Mouse (Mus musculus) naive thymus-derived CD4-positive, alpha-beta T cell, adult 2 months (primary cell): ENCODE measurements around the gene Pkd1l1.
A peak's percentile ranks its signal among the peaks of the same experiment; 100 is the strongest.

Experiments
- DNase-seq: peaks from one replicate; pipeline ENCODE4 v3.0.0-alpha.2; 2011; ENCODE audit warnings: low read depth

Pkd1l1 gene

DNA sequence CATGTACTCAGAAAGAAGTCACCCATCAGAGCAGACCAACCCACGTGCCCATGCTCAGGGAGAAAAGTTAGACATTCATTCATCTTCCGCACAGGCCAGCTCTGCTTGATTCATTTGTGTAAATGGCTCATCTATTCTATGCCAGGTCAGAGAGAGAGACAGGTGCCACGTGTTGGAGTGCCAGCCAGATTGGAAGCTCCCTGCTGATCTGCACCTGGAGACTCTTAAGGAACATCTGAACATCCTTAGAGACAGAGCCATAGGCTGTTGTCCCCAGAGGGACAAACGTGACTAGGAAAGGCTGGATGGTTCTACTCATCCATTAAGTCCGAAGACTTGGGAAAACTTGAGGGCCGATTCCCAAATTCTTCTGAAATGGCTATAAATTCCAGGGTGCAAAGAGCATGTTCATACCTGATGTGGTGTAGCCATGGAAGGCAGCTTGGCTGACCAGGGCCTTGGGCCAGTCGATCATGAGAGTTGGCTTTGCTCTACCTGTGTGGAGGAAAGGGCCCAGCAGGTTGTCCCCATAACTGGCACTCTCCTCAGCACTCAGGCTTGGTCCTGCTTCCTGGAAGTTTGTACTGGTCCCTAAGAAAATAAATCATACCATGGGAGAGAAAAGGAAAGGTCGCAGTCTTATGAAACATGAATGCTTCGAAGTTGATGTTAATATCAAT lies 36.5 kb downstream of the Pkd1l1 start:
- DNase-seq, result no peak

DNA sequence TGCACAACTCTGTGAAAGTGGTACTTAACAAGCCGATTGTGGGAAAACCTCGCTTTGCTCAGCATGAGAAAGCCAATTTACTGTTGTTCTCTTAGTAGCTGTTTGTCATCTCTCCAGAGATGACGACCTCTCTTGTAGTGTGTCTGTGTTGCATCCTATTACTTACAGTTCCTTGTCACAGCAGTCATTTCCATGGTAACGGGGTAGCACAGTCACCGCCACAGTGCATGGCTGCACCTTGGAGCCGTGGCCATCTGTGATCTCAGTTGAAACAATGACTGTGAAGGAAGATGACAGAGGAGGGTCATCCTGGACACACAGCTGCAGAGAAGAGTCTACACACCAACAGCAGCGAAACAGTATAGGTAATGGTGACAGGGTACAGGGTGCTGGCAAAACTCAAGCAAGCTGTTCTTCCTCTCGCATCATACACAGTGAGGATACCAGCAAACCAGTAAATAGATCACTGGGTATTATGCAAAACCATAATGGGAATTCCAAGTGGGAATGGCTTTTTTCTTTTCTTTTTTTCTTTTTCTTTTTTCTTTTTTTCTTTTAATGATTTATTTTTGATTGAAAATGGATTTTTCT lies 56.9 kb downstream of the Pkd1l1 start:
- no peak for DNase-seq

DNA sequence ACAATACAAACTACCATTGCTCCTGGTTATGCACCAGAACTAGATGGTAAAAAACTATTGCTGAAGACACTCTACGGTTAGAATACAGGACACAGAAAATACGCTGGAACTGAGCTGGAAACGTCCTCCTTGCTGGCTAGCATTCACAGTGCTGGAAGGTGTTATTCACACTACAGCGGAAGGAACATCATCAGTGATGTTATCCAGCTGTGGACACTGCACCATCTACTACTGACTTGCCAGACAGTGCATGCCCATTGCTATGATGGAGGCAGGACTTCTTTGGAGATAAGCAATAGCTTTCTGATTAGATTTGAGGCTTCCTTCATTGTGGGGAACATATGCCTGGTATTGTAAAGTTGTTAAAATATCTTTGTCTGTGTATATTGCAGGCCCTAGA lies 90.3 kb downstream of the Pkd1l1 start:
- DNase-seq, result no peak

DNA sequence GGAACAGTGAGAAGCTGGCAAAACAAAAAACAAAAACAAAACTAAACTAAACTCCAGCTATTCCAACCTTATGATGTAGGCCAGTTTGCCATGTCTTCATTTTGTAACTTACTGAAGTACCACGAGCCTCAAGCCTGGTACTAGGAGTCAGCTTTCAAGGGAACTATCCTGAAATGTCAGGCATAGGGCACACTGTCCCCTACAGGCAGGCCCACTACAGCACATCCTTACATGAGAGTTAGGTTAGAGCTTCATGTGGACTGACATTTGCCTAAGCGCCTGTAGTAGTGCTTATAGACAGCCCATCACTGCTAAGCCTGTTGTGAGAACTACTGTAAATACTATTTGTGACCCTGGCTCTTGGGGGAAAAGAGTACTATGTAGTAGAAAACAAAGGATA lies 91.5 kb downstream of the Pkd1l1 start:
- DNase-seq, result no peak

DNA sequence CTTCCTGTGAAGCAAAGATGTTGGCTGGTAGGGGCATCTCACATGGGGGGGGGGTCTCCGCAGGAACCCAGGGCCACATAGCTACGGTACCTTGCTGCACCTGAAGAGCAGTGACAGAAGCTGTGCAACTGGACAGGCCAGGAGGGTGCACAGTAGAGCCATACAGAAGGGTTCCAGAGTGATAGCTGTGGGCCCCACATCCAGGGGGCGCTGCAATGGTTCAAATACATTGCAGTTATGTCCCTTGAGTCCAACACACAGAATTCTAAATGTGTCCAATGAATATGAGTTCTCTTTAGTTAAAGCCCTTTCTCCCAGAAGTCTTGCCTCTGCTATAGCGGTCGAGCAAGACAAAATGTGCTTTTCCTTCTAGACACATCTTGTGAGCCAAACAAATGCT lies 103.0 kb downstream of the Pkd1l1 start:
- DNase-seq, result no peak

DNA sequence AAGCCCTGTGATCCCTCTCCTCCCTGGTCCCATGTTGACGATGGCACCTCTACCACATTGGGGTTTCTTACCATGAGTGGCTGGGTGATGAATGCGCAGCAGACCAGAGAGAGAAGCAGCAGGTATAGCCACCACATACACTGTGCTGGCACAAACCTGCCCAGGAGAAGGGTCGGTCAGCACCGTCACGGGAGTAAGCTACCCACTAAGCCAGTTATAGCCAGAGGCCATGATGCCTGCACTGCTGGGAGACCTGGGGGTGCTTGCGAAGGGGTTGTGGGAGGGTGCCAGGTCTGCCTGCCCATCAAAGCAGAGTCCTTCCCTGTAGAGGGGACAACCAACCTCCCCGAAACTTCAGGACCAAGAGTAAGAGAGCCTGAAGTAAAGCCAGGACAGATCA lies 107.0 kb downstream of the Pkd1l1 start:
- no peak for DNase-seq

DNA sequence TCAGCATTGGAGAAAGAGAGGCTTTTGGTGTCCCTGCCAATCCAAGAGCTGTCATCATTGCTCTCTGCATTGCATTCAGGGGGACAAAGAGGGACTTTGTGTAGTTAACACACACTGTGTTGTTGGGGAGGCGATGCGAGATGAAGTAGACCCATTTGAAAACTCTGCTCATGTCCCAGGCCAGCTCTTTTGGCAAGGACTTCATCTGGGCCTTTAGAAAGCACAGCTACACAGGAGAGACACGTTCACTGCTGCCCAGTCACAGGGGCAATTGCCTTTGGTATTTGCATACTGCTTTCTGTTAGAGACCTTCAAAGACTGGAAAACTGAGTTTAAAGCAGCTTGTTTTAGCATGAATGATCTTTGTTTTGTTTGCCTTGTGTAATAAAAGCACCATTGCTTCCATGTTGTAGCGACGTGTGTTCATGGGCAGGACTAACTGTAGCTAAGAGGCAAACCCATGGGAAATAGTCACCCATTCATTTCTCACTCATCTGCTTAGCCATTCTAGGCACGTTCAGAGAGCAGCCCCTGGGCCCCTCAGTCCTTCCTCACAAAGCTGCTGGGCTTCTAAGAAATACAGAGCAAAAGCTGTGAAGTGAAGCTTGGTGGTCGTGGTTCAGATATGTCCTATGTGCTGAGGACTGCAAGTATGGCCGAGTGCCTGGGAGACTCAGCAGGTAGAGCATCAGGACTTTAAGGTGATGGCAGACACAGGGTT lies 109.0 kb downstream of the Pkd1l1 start:
- no peak for DNase-seq

DNA sequence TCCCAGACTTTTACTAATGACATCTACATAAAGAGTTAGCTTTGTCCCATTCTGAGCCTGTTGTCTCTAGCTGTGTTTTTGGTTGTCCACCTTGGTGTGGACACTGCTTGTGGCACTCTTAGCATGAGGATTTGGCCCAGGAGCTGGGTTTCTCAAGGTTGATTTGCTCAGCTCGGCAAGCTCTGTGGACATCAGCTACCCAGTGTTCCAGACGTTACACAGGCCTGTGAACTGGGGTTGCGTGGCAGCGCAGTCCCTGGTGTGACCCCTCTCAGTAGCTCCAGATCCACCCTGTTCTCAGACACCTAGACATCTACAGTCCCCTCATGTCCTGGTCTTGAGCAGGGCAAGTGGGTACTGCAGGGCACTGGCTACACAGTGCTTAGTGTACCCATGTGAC lies 110.6 kb downstream of the Pkd1l1 start:
- no peak for DNase-seq

DNA sequence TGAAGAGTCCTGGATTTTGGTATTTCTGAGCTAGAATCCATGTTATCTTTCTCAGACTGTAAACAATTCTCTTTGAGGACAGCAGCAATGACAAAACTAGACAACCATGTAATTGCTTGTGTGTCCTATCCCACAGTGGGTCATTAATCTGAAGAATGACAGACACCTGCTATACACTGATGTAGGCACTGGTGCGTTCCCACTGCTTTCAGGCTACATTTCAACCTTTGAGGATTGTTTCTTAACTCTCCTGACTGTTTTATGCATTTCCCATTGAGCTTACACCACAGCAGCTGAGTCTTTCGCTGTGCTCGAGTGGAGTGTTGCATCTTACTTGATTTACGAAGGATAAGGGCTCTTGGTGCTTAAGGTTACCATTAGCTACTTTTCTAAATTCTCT lies 111.1 kb downstream of the Pkd1l1 start:
- DNase-seq, result no peak

DNA sequence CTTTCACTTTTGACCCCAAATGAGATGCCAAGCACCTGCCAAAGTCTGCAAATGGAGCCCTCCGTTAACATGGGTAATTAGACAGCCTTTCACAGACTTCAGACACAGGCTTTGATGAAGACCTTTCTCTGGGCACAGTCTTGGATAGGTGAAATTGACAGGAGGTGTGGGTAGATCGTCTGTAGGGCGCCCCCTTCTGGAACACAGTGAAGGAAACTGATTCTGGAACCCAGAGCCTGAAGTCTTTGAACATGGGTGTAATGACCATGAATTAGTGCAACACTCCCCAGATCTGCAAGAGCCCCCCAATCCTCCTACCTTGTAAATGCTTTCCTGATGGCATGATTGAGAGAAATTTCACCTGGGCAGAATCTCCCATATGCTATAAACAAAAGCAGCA lies 112.2 kb downstream of the Pkd1l1 start:
- DNase-seq, result no peak

DNA sequence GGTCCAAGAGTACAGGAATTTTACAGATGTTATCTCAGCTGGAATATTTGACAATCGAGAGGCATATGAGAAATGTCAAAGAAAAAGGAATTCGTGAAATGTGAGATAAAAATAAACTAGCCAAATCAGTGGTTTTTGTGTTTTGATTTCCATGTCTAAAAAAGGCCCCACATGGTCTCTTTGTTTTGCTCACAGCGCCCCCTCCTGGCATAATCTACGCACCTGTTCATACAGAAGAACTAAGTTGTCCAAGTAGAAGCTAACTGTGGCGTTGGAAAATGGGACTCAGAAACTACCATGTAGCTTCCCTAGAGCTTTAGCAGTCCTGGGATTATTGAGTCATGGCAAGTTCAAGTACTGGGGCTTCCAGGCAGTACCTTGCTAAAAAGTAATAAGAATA lies 113.2 kb downstream of the Pkd1l1 start:
- peak; percentile 15 for DNase-seq

DNA sequence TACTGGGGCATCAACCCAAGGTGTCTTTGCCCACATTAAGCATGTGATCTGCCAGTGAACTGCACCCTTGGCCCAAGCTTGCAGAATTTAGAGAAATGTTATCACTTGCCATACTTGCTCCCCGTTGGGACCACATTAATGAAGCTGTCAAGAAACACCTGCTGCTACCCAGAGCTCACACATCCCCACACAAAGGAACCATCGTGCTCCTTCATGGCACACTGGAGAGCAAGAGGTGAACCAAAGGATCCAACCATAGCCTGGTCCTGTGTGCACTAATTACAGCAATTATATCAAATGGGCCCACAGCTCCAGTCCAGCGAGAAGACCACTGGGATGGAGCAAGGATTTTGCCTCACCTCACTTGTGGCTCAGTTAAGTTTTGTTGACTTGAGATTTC lies 114.0 kb downstream of the Pkd1l1 start:
- no peak for DNase-seq

DNA sequence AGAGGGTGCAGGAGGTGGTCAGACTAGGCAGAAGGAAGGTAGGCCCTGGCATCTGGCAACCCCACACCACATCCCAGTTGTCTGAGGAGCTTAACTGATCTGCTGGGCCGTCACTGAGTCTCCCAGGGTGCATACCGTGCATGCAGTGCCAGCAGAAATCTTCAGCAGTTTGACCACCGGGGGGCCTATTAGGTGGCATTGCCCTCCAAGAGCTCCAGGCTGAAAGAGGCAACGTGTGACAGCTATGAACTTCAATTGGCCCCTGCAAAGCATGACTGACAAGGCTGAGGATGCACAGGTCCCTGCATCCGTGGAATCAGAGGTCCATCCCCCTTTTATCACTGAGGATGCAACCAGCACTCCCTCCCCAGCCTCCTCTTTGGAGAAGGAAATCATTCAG lies 116.9 kb downstream of the Pkd1l1 start:
- DNase-seq, result no peak

DNA sequence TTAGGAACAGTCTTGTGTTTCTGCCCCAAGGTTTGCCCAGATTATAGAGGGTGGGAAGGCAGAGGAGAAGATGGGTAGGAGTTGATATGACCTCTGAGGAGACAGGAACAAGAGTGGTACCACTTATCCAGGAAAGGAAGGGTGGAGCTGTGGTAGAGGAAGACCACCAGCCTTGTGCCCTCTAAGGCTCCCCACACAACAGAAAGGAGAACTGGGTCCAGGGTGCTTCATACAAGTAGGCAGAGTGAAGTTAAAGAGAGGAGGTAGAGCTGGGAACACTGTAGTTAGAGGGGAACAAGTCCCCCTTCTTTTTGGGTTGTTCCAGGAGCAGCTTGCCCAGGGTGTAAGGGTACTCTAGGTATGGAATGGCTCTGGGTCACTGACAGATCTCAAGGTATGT lies 125.0 kb downstream of the Pkd1l1 start:
- DNase-seq, result no peak

DNA sequence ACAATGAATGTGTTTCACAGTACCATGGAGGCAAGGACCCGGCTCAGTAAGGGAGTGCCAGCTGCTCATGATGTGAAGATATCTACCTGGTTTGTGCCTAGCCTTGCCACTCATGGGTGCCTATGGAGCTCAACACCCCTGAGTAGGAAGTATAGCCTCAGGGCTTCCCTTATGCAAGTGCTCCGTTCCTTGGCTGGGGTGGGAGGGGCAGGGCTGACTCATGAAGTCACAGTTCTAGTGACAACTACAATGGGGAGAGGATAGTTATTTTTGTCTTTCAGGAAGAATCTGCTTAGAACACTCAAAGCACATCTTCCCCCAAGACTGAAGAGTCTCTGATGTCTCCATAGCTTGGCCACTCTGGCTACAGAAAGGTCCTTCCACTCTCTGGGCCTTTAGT lies 125.4 kb downstream of the Pkd1l1 start:
- no peak for DNase-seq

DNA sequence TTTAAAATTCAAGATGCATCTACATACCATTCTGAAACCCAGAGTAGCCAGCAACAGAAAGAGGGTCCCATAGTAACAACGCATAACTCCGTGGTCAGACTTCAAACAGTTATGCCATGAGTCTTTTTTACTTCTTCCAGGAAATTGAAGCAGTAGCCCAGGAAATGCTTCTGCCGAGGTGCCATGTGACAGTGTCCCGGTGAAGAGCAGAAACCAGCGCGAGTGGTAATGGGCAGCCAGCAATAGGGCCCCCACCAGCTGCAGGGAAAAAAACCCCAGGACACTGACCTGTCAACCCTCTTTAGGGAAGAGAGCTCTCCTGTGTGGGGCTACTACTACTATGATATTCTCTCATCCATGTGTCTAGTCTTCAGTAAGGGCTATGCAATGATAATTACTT lies 136.9 kb downstream of the Pkd1l1 start:
- DNase-seq, result no peak

DNA sequence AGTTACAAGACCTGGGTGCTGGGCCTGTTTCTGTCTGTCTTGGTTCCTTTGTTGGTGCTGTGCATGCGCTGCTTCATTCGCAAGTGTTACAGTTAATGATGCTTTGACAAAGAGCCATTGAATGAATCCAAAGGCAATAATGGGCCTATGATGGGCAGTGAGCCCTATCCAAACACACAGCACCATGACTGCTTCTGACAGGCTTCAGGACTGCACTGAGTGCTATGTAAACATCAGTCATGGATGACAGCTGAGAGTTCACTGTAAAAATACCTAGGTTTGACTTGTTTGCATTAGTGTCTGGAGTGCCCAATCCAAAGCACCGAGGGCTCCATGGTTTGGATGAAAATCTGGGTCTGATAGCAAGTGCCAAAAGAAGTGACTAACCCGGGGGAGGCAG lies 138.9 kb downstream of the Pkd1l1 start:
- no peak for DNase-seq

DNA sequence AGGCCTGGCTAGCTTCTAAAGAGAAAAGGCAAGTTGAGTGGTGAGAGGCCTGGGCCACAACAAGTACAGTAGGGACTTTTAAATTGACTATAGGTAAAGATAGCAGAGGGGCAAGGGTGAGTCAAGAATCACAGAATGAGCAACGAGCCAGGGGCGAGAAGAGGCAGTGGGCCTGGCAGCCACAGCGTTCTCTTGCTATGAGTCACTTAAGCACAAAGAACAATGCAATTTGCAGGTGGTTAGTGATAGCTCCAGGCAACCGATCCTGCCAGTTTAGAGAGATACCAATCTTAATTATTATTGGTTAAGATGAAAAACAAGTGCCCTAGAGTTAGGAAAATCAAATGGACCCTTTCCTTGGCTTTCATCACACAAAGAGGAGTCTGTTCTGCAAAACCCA lies 142.5 kb downstream of the Pkd1l1 start:
- no peak for DNase-seq

DNA sequence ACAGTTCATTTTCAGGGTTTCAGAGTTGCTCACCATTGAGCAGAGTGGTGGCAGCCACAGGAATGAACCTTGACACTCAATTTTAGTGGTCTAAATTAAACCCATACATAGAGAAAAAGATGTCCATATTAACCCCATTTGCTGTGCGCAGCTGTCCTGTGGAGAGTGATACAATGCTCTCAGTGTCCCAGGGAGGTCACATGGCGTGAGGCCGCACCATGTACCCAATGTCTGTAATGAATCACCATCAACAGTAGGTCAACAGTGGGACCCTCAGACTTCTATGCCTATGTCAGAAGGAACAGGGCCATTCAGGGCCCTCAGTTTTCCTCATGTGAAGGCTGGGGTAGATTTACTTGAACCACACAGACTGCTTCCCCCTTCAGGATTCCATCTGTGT lies 143.5 kb downstream of the Pkd1l1 start:
- no peak for DNase-seq

DNA sequence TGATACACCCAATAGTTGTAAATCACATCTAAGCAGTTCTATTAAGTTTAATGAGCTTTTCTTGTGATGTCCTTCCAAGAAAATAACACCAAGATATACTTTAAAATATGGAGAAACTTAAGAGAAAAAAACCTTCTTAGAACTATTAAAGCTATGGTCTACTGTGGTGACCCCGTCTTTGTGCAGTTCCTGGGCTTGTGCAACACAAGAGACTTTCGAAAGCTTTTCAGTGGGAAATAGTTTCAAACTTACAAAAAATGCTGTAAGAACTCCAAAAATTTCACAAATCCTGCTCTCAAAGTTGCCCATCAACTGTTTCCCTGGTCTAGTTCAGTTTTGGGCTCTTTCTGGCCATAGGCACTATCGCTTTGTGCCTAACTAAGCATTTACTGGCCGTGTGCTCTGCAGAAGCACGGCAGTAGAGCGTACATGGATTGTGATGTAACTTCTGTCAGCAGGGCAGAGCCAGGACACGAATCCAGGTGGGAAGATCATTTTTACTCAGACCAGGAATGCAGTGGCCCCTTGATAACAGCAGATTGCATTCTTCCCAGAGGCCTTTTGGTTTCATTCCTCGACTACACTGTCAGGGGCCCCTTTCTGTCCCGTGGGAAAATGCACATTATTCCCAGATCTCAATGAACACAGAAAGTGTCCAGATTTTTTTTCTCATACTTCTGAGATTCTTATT lies 144.1 kb downstream of the Pkd1l1 start:
- no peak for DNase-seq

DNA sequence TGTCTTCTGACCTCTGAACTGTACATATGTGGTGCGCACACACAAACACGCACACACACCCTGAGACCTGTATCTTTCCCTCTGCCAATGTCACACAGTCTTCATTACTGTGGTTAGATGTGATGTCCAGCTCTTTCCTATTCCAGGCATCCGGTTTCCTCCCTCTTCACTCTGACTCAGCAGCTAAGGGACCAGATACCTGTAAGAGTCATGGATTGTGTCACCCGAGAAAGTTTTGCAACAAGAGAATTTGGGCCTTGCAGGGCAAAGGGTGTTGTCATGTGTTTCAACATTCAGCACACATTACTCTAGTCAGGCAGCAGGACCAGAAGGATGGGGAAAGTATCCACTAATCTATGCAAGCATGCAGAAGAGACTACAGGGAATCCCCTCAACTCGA lies 146.5 kb downstream of the Pkd1l1 start:
- no peak for DNase-seq

DNA sequence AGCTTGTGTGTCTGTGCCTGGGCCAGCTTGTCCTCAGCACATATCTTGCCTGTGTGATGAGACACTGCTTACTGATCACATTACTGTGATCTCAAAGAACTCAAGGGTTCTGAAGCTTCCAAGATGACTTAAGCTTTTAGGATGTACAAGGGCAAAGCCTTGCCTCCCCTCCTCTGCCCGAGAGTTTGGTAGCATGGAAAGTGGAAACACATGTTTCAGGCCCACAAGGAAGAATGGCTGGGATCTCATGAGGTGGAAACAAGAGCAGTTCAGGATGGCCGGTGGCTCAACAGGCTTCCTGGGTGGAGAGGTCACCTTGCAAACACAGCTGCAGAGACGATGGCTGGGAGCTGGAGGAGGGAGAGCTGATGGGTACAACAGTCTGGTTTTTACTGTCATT lies 147.0 kb downstream of the Pkd1l1 start:
- no peak for DNase-seq

DNA sequence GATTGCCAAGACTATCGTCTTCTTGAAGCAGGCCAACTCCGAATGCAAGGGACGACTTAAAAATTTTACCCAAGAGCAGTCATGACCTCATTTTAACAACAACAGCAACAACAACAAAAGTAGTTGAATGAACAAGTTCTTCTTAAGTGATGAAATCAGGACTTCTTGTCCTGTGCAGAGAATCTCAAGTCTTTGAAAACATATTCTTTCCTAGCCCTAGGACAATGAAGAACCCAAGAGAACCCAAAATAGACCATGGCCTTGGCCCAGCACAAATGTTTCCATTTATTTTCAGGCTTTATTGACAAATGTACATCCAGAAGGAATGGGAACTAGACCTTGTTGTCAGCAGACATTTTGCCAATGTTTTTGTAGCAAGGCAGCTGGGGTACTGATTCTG lies 147.7 kb downstream of the Pkd1l1 start:
- DNase-seq, result no peak
